Mouse (Mus musculus) adipocyte (in vitro differentiated cells): ENCODE results near the gene Pum2.

Source experiments
- DNase-seq: peaks from one replicate; pipeline ENCODE4 v3.0.0-alpha.2; 2016; ENCODE audit warnings: low spot score

Gene Pum2

GRCm38 (mm10) chr12:8761058-8761457 lies 87.1 kb downstream of the Pum2 start:
- no peak for DNase-seq

- DNase-seq = peak; percentile 45
Measured at GRCm38 (mm10) chr12:8762667-8763066, 88.7 kb downstream of the Pum2 start.

GRCm38 (mm10) chr12:8764221-8764930 lies 90.4 kb downstream of the Pum2 start:
- DNase-seq = peak; percentile 48

DNA sequence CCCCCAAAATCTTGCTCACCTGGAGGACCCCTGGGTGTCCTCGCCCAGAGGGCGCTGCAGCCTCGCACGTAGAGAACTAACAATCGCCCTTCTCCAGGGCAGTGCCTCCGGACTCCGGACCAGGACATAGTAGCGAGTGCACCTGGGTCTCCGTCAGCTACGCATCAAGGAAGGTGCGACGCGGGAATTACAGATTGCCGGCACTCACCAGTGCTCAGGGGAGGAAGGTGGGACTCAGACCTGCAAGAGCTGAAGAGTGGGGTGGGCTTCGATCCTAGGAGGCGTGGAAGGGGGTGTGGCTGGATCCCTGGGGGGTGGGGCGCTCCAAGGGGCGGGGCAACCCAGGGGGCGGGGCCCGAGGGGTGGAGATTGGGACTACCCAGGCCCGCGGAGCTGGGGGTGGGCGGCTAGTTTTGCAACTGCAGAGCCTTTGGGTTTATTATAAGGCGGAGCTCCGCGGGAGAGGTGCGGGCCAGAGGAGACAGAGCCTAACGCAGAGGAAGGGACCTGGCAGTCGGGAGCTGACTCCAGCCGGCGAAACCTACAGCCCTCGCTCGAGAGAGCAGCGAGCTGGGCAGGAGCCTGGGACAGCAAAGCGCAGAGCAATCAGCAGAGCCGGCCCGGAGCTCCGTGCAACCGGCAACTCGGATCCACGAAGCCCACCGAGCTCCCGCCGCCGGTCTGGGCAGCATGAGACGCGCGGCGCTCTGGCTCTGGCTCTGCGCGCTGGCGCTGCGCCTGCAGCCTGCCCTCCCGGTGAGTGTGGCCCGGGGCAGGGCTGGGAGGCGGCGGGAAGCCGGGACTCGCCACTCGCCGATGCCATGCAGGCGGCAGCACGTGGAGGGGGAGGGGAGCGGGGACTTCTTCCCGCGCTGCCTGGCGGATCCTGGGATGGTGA lies 97.3 kb downstream of the Pum2 start, which contains the start of gene Sdc1:
TSS of gene Sdc1 (plus strand) at position 378 of the 898 bp plus-strand sequence.
- DNase-seq = peak; percentile 71

- no peak for DNase-seq
Measured at GRCm38 (mm10) chr12:8771844-8772380, 98.0 kb downstream of the Pum2 start.

DNA sequence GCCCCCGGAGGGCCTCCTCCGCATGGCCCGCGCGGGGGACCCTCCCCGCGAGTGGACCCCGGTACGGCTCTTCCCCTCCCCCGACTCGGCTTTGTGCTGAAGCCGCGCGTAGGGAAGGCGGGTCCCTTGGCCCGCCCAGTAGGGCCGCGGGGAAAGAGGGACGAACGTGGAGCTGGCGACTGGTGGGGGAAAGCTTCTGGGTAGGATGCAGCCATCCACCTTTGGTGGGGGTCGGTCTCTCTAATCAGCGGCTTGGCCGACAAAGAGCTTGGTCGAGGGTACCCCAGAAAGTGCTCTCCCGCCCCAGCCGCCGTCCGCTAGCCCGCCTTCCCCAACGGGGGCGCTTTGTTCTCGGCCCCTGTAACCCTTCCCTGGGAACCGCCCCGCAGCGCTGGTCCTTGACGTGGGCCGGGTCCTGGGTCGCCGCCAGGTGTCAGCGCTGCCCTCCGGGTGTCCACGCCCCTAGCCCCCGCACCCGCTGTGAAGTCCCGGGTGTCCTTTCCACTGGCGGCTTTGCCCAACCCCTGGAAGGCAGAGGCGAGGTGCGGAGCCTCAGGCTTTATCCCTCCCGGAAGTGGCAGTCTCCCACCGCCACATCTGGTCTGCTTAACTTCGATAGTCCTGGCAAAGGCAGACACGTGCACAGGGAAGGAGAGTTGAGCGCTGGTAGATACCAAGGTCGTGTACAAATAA lies 98.7 kb downstream of the Pum2 start:
- peak; percentile 52 for DNase-seq

- DNase-seq = peak; percentile 36
Measured at GRCm38 (mm10) chr12:8773336-8773735, 99.4 kb downstream of the Pum2 start.

DNA sequence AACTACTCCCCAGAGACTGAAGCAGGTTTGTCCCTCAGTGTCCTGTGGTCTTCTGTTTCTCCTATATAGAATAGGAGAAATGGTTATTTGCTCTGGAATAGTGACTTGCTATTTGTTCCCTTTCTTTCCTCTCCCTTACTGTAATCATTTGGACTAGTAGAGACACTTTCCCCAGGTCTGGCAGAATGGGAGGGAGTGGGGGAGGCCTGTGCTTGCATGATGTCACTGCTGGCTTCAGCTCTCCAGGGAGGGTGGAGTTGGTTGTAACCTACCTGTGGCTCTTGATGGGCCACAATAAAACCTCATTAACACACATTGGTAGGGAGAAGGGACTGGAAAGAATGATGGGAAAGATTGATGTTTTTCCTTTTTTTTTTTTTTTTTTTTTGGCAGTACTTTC lies 100.2 kb downstream of the Pum2 start:
- DNase-seq = peak; percentile 44

GRCm38 (mm10) chr12:8776206-8776605 lies 102.3 kb downstream of the Pum2 start:
- peak; percentile 66 for DNase-seq

DNA sequence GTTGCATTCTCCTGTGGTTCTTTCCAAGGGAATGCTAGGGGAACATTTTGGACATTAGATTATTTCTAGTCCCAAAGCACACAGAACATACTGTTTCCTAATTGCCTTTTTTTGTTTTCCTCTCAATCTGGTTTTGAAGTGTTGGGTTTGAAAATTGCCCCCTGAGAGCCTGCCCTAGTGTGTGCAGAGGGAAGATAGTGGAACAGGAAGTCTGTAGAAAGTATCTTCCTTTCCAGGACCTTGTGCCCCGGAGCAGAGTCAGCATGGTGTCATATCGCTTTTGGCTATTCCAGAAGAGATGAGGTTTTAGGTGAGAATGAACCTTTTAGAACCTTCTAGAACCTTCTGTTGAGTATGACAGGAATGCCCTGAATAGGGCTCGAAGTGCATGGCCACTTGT lies 102.8 kb downstream of the Pum2 start:
- no peak for DNase-seq

- no peak for DNase-seq
Measured at GRCm38 (mm10) chr12:8778106-8778505, 104.2 kb downstream of the Pum2 start.

- no peak for DNase-seq
Measured at GRCm38 (mm10) chr12:8779851-8780250, 105.9 kb downstream of the Pum2 start.

- no peak for DNase-seq
Measured at GRCm38 (mm10) chr12:8781121-8781520, 107.2 kb downstream of the Pum2 start.

GRCm38 (mm10) chr12:8781681-8782378 lies 107.9 kb downstream of the Pum2 start:
- DNase-seq = peak; percentile 89

GRCm38 (mm10) chr12:8782565-8782964 lies 108.6 kb downstream of the Pum2 start:
- DNase-seq = no peak

DNA sequence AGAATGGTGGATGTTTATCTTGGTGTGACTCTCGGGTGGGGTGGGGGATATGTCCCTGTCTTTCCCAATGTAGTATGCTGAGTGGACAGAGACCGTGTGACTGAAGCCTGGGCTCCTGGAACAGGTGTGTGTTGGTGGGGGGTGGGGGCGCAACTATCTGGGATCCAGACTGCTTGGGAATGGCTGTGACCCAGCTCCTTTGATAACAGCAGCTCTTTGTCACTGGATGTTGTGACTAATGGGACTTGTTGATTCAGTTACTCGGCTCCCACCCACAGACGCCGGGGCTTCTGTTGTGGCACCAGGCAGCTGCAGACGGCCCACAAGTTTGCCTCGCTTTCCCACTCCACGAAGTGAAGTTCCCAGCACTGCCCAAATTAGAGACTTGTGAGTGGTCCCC lies 110.3 kb downstream of the Pum2 start:
- no peak for DNase-seq

DNA sequence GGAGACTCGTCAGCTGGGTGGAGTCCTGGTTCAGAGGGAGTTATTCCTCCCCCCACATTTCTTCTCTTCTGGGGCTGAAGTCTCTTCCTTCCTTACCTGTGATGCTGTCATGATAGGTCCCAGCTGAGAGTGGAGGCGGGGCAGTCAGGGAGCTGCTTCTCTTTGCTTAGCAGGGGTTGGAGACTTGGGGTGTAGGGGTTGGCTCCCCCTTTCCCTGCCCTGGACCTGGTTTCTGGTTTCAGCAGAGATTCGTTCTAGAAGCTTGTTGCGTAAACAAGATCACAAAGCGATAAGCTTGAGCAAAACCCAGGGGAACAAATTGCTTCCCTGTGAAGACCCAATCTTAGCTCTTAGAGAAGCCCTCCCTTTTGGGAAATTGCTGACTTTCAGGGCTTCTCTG lies 112.5 kb downstream of the Pum2 start:
- DNase-seq = no peak

DNA sequence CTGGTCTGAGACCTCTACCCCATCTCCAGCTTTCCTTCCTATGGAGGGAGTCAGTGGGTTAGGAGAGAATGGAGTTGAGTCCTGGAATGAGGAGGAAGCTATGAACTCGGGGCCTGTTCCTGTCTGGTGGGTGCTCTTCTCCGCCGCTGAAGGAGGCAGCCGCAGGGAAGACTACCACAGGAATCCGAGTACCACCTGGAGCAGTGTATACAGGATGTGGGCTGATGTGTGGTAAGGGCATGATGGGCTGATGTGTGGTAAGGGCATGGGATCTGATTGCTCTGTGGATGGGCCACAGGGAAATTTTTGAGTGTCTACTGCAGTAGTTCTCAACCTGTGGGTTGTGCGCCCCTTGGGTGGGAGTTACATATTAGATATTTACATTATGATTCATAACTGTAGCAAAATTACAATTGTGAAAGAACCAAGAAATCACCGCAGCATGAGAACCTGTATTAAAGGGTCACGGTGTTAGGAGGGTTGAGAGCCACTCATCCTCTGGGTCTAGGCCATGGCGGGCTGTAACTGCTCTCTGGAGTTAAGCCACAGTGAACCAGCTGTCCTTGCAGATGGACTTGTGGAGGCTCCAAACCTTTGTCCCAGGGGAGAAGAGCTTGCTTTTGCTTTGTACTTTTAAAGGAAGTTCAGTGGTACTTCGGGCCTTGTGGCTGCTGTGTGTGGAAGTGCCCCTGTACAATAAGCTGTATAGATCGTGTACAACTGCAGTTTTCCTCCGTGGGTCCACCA lies 113.2 kb downstream of the Pum2 start:
- peak; percentile 52 for DNase-seq

DNA sequence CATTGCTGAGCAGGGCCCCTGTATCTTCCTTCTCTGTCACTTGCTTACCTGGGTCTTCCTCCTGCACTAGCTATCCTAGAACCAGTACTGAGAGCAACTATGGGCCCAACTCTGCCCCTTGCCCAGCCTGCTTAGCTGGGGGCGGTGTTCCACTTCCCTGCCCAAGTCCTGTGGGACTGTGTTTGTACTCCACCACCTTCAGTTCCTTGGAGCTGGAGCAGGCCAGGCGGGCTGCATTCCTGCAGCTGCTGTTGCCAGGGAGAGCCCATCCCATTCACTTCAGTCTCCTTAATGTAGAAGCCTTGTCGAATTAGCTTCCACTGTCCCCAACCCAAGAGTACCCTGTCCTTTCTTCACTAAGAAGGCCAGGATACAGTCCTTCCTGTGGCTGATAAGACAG lies 114.5 kb downstream of the Pum2 start:
- no peak for DNase-seq

GRCm38 (mm10) chr12:8790615-8791014 lies 116.7 kb downstream of the Pum2 start:
- no peak for DNase-seq
